ENCODE assay signal across 8 mouse cellular contexts in genomic region chr5:74277216-74277615, GRCm38 (mm10).
A peak's percentile ranks its signal among the peaks of the same experiment; 100 is the strongest.
DNase-seq lines count a peak whose midpoint lies in the region; ATAC-seq lines count a peak whose summit lies in the region.

No protein-coding gene starts in this region.

- H3K4me2 ChIP-seq in lung, embryonic 16.5 days (ENCODE audit: low read depth, low read length) = no peak overlapping the region
- H3K4me2 ChIP-seq in neural tube, embryonic 15.5 days = no peak overlapping the region

- H3K4me1 ChIP-seq in lung, embryonic 16.5 days (replicated peaks; ENCODE audit: control insufficient read depth, insufficient read depth, low read length) = peaks cover 13% of the 10 kb centered on the region
- peaks cover 9% of the 10 kb centered on the region for H3K4me1 ChIP-seq in neural tube, embryonic 15.5 days

- no peak overlapping the region for H3K4me3 ChIP-seq in lung, embryonic 16.5 days (ENCODE audit: low read length)
- H3K4me3 ChIP-seq in neural tube, embryonic 15.5 days (replicated peaks) = no peak overlapping the region

- H3K9ac ChIP-seq in lung, embryonic 16.5 days (ENCODE audit: low read length) = peak overlapping the region; percentile 27; the same call in 1 of the 2 replicates
- H3K9ac ChIP-seq in neural tube, embryonic 15.5 days (replicated peaks) = no peak overlapping the region

- H3K36me3 ChIP-seq in lung, embryonic 16.5 days (ENCODE audit: control insufficient read depth, insufficient read depth, low read length) = no peaks in the 10 kb centered on the region
- H3K36me3 ChIP-seq in neural tube, embryonic 15.5 days = no peaks in the 10 kb centered on the region

- no peaks in the 10 kb centered on the region for H3K27me3 ChIP-seq in lung, embryonic 16.5 days (ENCODE audit: control insufficient read depth, insufficient read depth, low read depth, low read length)
- H3K27me3 ChIP-seq in neural tube, embryonic 15.5 days (replicated peaks) = peaks cover 5% of the 10 kb centered on the region; the same call in 1 of the 2 replicates

- H3K9me3 ChIP-seq in lung, embryonic 16.5 days (ENCODE audit: control insufficient read depth, low read length) = no peaks in the 10 kb centered on the region
- H3K9me3 ChIP-seq in neural tube, embryonic 15.5 days (replicated peaks) = no peaks in the 10 kb centered on the region

- 0 out of 2 replicates have a peak overlapping the region, but pooled peaks have one; percentile 28 for H3K27ac ChIP-seq in lung, embryonic 16.5 days (ENCODE audit: low read length)
- H3K27ac ChIP-seq in neural tube, embryonic 15.5 days (replicated peaks) = no peak overlapping the region

- no peak for ATAC-seq in CD4-positive, CD25-positive, alpha-beta regulatory T cell, adult 4 months
- peak; percentile 18; the same call in 1 of the 2 replicates for ATAC-seq in lung, embryonic 16.5 days (ENCODE audit: low read depth)
- peak; percentile 68 for ATAC-seq in neural tube, embryonic 15.5 days (ENCODE audit: low FRiP score)

- DNase-seq in CD4-positive, CD25-positive, alpha-beta regulatory T cell, adult 2 months (ENCODE audit: low read depth, low spot score) = peak; percentile 16
- DNase-seq in lung, postnatal 4 days = no peak
- peak; percentile 47 to 67 for DNase-seq in layer of hippocampus, postnatal 14 days (ENCODE audit: low spot score in 2 of 2)
- no peak for DNase-seq in cerebellum, adult 11 months
- DNase-seq in cerebellum, postnatal 25 days = no peak

- WGBS in lung, embryonic 16.5 days = 74% methylated on average over 5 of the region's 5 CpGs
- WGBS in neural tube, embryonic 15.5 days = 70% methylated on average over 5 of the region's 5 CpGs

Comparison
In these comparisons a context has a peak if more than half of its experiments do, and no peak if none do; other contexts are left out.
1. DNase-seq: peak in CD4-positive, CD25-positive, alpha-beta regulatory T cell, adult 2 months (single experiment) and layer of hippocampus, postnatal 14 days (2 of 2); none in lung, postnatal 4 days (0 of 2), cerebellum, adult 11 months (single experiment) and cerebellum, postnatal 25 days (0 of 2).